Mouse (Mus musculus) layer of hippocampus, adult 9-10 months (tissue): ENCODE results near the gene Idi2.
"Not testable (repeated sequence)": the region's sequence is repeated elsewhere in the genome, so short reads cannot be mapped to it uniquely, and the experiment has no call there.

ENCODE experiments used
- DNase-seq: peaks from one replicate; pipeline ENCODE4 v3.0.0; 2022; ENCODE audit warnings: low spot score

Idi2 gene

DNA sequence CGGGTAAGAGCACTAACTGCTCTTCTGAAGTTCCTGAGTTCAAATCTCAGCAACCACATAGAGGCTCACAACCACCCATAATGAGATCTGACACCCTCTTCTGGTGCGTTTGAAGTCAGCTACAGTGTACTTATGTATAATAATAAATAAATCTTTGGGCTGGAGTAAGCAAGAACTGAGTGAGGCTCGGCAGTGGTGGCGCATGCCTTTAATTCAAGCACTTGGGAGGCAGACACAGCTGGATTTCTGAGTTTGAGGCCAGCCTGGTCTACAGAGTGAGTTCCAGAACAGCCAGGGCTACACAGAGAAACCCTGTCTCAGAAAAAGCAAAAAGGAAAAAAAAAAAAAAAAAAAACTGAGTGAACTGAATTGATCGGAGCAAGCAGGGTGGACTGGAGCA, 44.6 kb downstream of the Idi2 start:
- DNase-seq: not testable (repeated sequence)

- no peak for DNase-seq
These were observed 46.8 kb downstream of the Idi2 start for GRCm38 (mm10) chr13:8999464-8999863.

GRCm38 (mm10) chr13:9003306-9003705, 50.6 kb downstream of the Idi2 start:
- DNase-seq: no peak
